ENCODE assay signal across 22 mouse cellular contexts in genomic region chr11:55464707-55465106, GRCm38 (mm10). TPM values are rescaled to one million over a fixed set of nuclear protein-coding genes. Genes with fewer than 3 reads are reported as not detected.
DNase-seq lines count a peak whose midpoint lies in the region; ATAC-seq and TF ChIP-seq lines count a peak whose summit lies in the region.
"Had no signal": no experiment of that assay in that cellular context is flagged by ENCODE, and none has a peak within 500 bp of the region (broad histone marks: within the 10 kb centered on the region; RNA-seq: fewer than 3 reads in every experiment).

No protein-coding gene starts in this region.

- peak; percentile 38 for DNase-seq in cerebellum, adult 9-11 months
- no peak for DNase-seq in cerebellum, postnatal 10 days
- DNase-seq in liver, adult 2 months (ENCODE audit: extremely low read depth, low read depth, low spot score), result peak; percentile 68
- no peak for DNase-seq in liver
- DNase-seq in liver, postnatal 0 days, result no peak
- DNase-seq in adrenal gland, postnatal 36 days, result no peak
- DNase-seq: adrenal gland, postnatal 25 days; cerebellum, postnatal 25 days; heart, postnatal 36 days; right cerebral cortex, adult 18-20 months; thymus, postnatal 25 days had no signal

- H3K4me2 ChIP-seq in intestine, embryonic 15.5 days (replicated peaks), result 0 out of 2 replicates have a peak overlapping the region, but pooled peaks have one; percentile 1
- H3K4me2 ChIP-seq in liver, postnatal 0 days (ENCODE audit: low read depth, low read length), result no peak overlapping the region
- H3K4me2 ChIP-seq: embryonic facial prominence, embryonic 12.5 days; forebrain, embryonic 12.5 days; heart, embryonic 15.5 days; hindbrain, embryonic 13.5 days; midbrain, embryonic 11.5 days; neural tube, embryonic 15.5 days had no signal

- no peak for TF ChIP-seq CTCF in liver, adult 2 months (IDR thresholded peaks at IDR 0.05; ENCODE audit: low read depth, low read length)
- TF ChIP-seq CTCF in liver, postnatal 0 days (IDR thresholded peaks at IDR 0.05; ENCODE audit: low read depth), result no peak

- WGBS in liver, adult 2 months, result 41% methylated on average over 10 of the region's 10 CpGs
- WGBS in intestine, embryonic 15.5 days, result 78% methylated on average over 10 of the region's 10 CpGs
- WGBS in liver, postnatal 0 days (ENCODE audit: insufficient replicate concordance), result 75% methylated on average over 10 of the region's 10 CpGs

- H3K79me2 ChIP-seq in liver, adult 2 months (ENCODE audit: control insufficient read depth, insufficient read depth, low read length), result peaks cover 10% of the 10 kb centered on the region

- no peaks in the 10 kb centered on the region for H3K9me3 ChIP-seq in intestine, embryonic 15.5 days
- no peaks in the 10 kb centered on the region for H3K9me3 ChIP-seq in liver, postnatal 0 days (ENCODE audit: low read length)
- H3K9me3 ChIP-seq: embryonic facial prominence, embryonic 12.5 days; forebrain, embryonic 12.5 days; heart, embryonic 15.5 days; hindbrain, embryonic 13.5 days; liver, embryonic 15.5 days; neural tube, embryonic 15.5 days had no signal

- no peak overlapping the region for H3K4me3 ChIP-seq in liver, adult 2 months (ENCODE audit: insufficient read depth, low read depth, low read length)
- no peak overlapping the region for H3K4me3 ChIP-seq in intestine, embryonic 15.5 days (replicated peaks)
- H3K4me3 ChIP-seq in liver, postnatal 0 days (ENCODE audit: low read depth, low read length), result no peak overlapping the region
- H3K4me3 ChIP-seq: embryonic facial prominence, embryonic 12.5 days; forebrain, embryonic 12.5 days; heart, embryonic 15.5 days; hindbrain, embryonic 13.5 days; liver, embryonic 15.5 days; neural tube, embryonic 15.5 days had no signal

- no peaks in the 10 kb centered on the region for H3K36me3 ChIP-seq in liver, adult 2 months (ENCODE audit: control insufficient read depth, insufficient read depth, low read length)
- H3K36me3 ChIP-seq in intestine, embryonic 15.5 days, result no peaks in the 10 kb centered on the region
- H3K36me3 ChIP-seq in liver, postnatal 0 days (replicated peaks; ENCODE audit: insufficient read depth, low read length), result no peaks in the 10 kb centered on the region
- H3K36me3 ChIP-seq: embryonic facial prominence, embryonic 12.5 days; forebrain, embryonic 12.5 days; heart, embryonic 15.5 days; hindbrain, embryonic 13.5 days; liver, embryonic 15.5 days; neural tube, embryonic 15.5 days had no signal

- no peak for TF ChIP-seq EP300 in liver, postnatal 0 days (IDR thresholded peaks at IDR 0.05; ENCODE audit: low read depth)

- no peak overlapping the region for H3K9ac ChIP-seq in liver, adult 2 months (ENCODE audit: low read depth, low read length)
- H3K9ac ChIP-seq in intestine, embryonic 15.5 days, result no peak overlapping the region
- H3K9ac ChIP-seq in liver, postnatal 0 days (replicated peaks), result no peak overlapping the region
- H3K9ac ChIP-seq: embryonic facial prominence, embryonic 12.5 days; forebrain, embryonic 12.5 days; heart, embryonic 15.5 days; hindbrain, embryonic 13.5 days; liver, embryonic 15.5 days; neural tube, embryonic 15.5 days had no signal

- ATAC-seq in intestine, embryonic 15.5 days, result no peak
- ATAC-seq in liver, postnatal 0 days, result no peak
- ATAC-seq in megakaryocyte, adult 5-6 weeks (ENCODE audit: poor library complexity, severe bottlenecking), result no peak
- ATAC-seq: lung, postnatal 0 days had no signal

- no peaks in the 10 kb centered on the region for H3K27me3 ChIP-seq in liver, adult 2 months (ENCODE audit: control insufficient read depth, insufficient read depth, low read length)
- no peaks in the 10 kb centered on the region for H3K27me3 ChIP-seq in intestine, embryonic 15.5 days (replicated peaks)
- H3K27me3 ChIP-seq in liver, postnatal 0 days (ENCODE audit: insufficient read depth, low read length), result no peaks in the 10 kb centered on the region
- H3K27me3 ChIP-seq: embryonic facial prominence, embryonic 12.5 days; forebrain, embryonic 12.5 days; heart, embryonic 15.5 days; hindbrain, embryonic 13.5 days; liver, embryonic 15.5 days; neural tube, embryonic 15.5 days had no signal

- no peak for TF ChIP-seq POLR2A in liver, adult 2 months (IDR thresholded peaks at IDR 0.05; ENCODE audit: extremely low read depth, insufficient read depth, low read length)

- peaks cover 17% of the 10 kb centered on the region for H3K4me1 ChIP-seq in liver, adult 2 months (ENCODE audit: control insufficient read depth, insufficient read depth, low read length)
- H3K4me1 ChIP-seq in intestine, embryonic 15.5 days (replicated peaks), result peaks cover 13% of the 10 kb centered on the region
- peaks cover 27% of the 10 kb centered on the region for H3K4me1 ChIP-seq in liver, postnatal 0 days (ENCODE audit: insufficient read depth)

- peak overlapping the region; percentile 39 for H3K27ac ChIP-seq in liver, adult 2 months (replicated peaks; ENCODE audit: insufficient read depth, low read depth, low read length)
- H3K27ac ChIP-seq in intestine, embryonic 15.5 days, result peak overlapping the region; percentile 59
- peak overlapping the region; percentile 64 for H3K27ac ChIP-seq in liver, postnatal 0 days (ENCODE audit: low read depth)
- H3K27ac ChIP-seq: embryonic facial prominence, embryonic 12.5 days; forebrain, embryonic 12.5 days; heart, embryonic 15.5 days; hindbrain, embryonic 13.5 days; macrophage; neural tube, embryonic 15.5 days had no signal

RNA-seq across cellular contexts. Expression of gene Atox1, which starts 3.7 kb away (rescaled TPM):
- 220 and 227 TPM in 2 replicates for total RNA-seq in liver, adult 2 months (2014; rRNA removed)
- 358 and 464 TPM in 2 replicates for polyA plus RNA-seq in liver, adult 2 months (2012; rRNA removed)
- 370 and 402 TPM in 2 replicates for polyA plus RNA-seq in intestine, embryonic 15.5 days (2015; fragmentation: Nextera tagmentation; extraction: Ambion mirVana)
- polyA plus RNA-seq in liver, postnatal 0 days (2015; fragmentation: Nextera tagmentation; extraction: Ambion mirVana), result 261 and 271 TPM in 2 replicates
- 211 and 215 TPM in 2 replicates for total RNA-seq in megakaryocyte, adult 5-6 weeks (2015)
- total RNA-seq in megakaryocyte, adult 5-6 weeks (2017), result 71.8 and 92.8 TPM in 2 replicates
- 100 to 1,000 TPM; 216 to 347 TPM for total RNA-seq in adrenal gland, postnatal 36 days (2021)

RNA-seq across cellular contexts. Expression of gene G3bp1, which starts 4.8 kb away (rescaled TPM):
- total RNA-seq in liver, adult 2 months (2014; rRNA removed), result 15.7 and 19.5 TPM in 2 replicates
- polyA plus RNA-seq in liver, adult 2 months (2012; rRNA removed), result 13.6 and 14.0 TPM in 2 replicates
- 163 and 179 TPM in 2 replicates for polyA plus RNA-seq in intestine, embryonic 15.5 days (2015; fragmentation: Nextera tagmentation; extraction: Ambion mirVana)
- polyA plus RNA-seq in liver, postnatal 0 days (2015; fragmentation: Nextera tagmentation; extraction: Ambion mirVana), result 34.2 and 36.8 TPM in 2 replicates
- 29.4 and 30.7 TPM in 2 replicates for total RNA-seq in megakaryocyte, adult 5-6 weeks (2015)
- 47.8 and 50.6 TPM in 2 replicates for total RNA-seq in megakaryocyte, adult 5-6 weeks (2017)
- total RNA-seq in adrenal gland, postnatal 36 days (2021), result 10 to 100 TPM; 58.5 to 63.4 TPM

RNA-seq across cellular contexts. Expression of gene Sparc, which starts 41.7 kb away (rescaled TPM):
- 28.0 and 41.7 TPM in 2 replicates for total RNA-seq in liver, adult 2 months (2014; rRNA removed)
- polyA plus RNA-seq in liver, adult 2 months (2012; rRNA removed), result 110 and 128 TPM in 2 replicates
- 1,532 and 1,545 TPM in 2 replicates for polyA plus RNA-seq in intestine, embryonic 15.5 days (2015; fragmentation: Nextera tagmentation; extraction: Ambion mirVana)
- polyA plus RNA-seq in liver, postnatal 0 days (2015; fragmentation: Nextera tagmentation; extraction: Ambion mirVana), result 258 and 272 TPM in 2 replicates
- total RNA-seq in megakaryocyte, adult 5-6 weeks (2015), result 0.71 and 1.2 TPM in 2 replicates
- total RNA-seq in megakaryocyte, adult 5-6 weeks (2017), result 0.57 and 1.5 TPM in 2 replicates
- 1,000 to 10,000 TPM; 2,443 to 3,326 TPM for total RNA-seq in adrenal gland, postnatal 36 days (2021)

Comparison
In these comparisons a context has a peak if more than half of its experiments do, and no peak if none do; other contexts are left out.
1. DNase-seq: peak in cerebellum, adult 9-11 months (single experiment) and liver, adult 2 months (single experiment); none in cerebellum, postnatal 10 days (0 of 2), liver (single experiment), liver, postnatal 0 days (single experiment) and adrenal gland, postnatal 36 days (0 of 2).
2. RNA of gene Sparc, which starts 41.7 kb away (total RNA-seq): 2,443 to 3,326 TPM in adrenal gland, postnatal 36 days; 28.0 to 41.7 TPM in liver, adult 2 months and 0.57 to 1.5 TPM in megakaryocyte, adult 5-6 weeks; every median in the first group is over 10 times any median in the second.
3. Peak in every context shown above with its lines, with median percentiles within 50 percentile points of each other: H3K27ac ChIP-seq.